Mouse (Mus musculus) gastrocnemius, adult 2 months (tissue): ENCODE measurements around the gene Col25a1. TPM values are rescaled to one million over a fixed set of nuclear protein-coding genes. Genes with fewer than 3 reads are reported as not detected.

Experiments used
- DNase-seq: peaks from one replicate; pipeline ENCODE4 v3.0.0; 2022
- H3K27ac ChIP-seq: fragments of 200-600 bp; 2 replicates; pipeline ENCODE4 v1.8.1; 2022; ENCODE audit warnings: mild to moderate bottlenecking
- H3K4me3 ChIP-seq: fragments of 200-600 bp; 2 replicates; pipeline ENCODE4 v1.8.1; 2022; ENCODE audit warnings: mild to moderate bottlenecking, moderate library complexity
- CTCF ChIP-seq: fragments of 200-600 bp; IDR thresholded peaks from 2 replicates; pipeline ENCODE4 v1.8.1; 2022; ENCODE audit warnings: antibody characterized with exemption, mild to moderate bottlenecking, moderate library complexity
- intact Hi-C: fragments of 180-260 bp; cut with DNase I; formaldehyde crosslinking; loops from one replicate; pipeline ENCODE4 v1.15.1; 2025
- total RNA-seq, 2 experiments: library from RNA; stranded (reverse); gene quantifications; 2 replicates each; pipeline ENCODE4 v1.2.3; 2021

Col25a1 gene
- total RNA-seq, 2 experiments from 2014 or later, result 0.06 TPM; not detected in 1

- H3K4me3 ChIP-seq, result no peak overlapping the region
Measured at GRCm38 (mm10) chr3:130385856-130386255, 254.6 kb downstream of the Col25a1 start.

GRCm38 (mm10) chr3:130387156-130387555 lies 255.9 kb downstream of the Col25a1 start:
- intact Hi-C loops, result no loop called here
- Histone ChIP-seq H3K27ac (no peak overlapping the region), H3K4me3 (no peak overlapping the region)
- TF ChIP-seq CTCF, result no peak
- no peak for DNase-seq

More at GRCm38 (mm10) chr3:130385856-130386255, 254.6 kb downstream of the Col25a1 start:
- intact Hi-C loops, result no loop called here
- no peak for DNase-seq
- TF ChIP-seq CTCF, result no peak
- H3K27ac ChIP-seq, result no peak overlapping the region

- DNase-seq, result no peak
- Histone ChIP-seq H3K4me3 (no peak overlapping the region), H3K27ac (no peak overlapping the region)
- TF ChIP-seq CTCF, result no peak
- intact Hi-C loops, result no loop called here
Measured at GRCm38 (mm10) chr3:130389261-130389975, 258.1 kb downstream of the Col25a1 start.

GRCm38 (mm10) chr3:130396636-130397035 lies 265.3 kb downstream of the Col25a1 start:
- Histone ChIP-seq H3K27ac (no peak overlapping the region), H3K4me3 (no peak overlapping the region)
- DNase-seq, result no peak
- no peak for TF ChIP-seq CTCF
- intact Hi-C loops, result no loop called here

- H3K27ac ChIP-seq, result no peak overlapping the region
- no peak for TF ChIP-seq CTCF
- DNase-seq, result peak; percentile 22
- intact Hi-C loops, result no loop called here
- peak overlapping the region; percentile 48 for H3K4me3 ChIP-seq
Measured at GRCm38 (mm10) chr3:130400716-130401559, 269.6 kb downstream of the Col25a1 start.

- TF ChIP-seq CTCF, result no peak
- Histone ChIP-seq H3K4me3 (no peak overlapping the region; the same call in 1 of the 2 replicates), H3K27ac (no peak overlapping the region)
- intact Hi-C loops, result no loop called here
- DNase-seq, result no peak
Measured at GRCm38 (mm10) chr3:130401560-130401852, 270.2 kb downstream of the Col25a1 start.

GRCm38 (mm10) chr3:130404525-130405409 lies 273.5 kb downstream of the Col25a1 start:
- intact Hi-C loops, result no loop called here
- DNase-seq, result no peak
- no peak overlapping the region for H3K4me3 ChIP-seq
- no peak for TF ChIP-seq CTCF
- no peak overlapping the region for H3K27ac ChIP-seq

GRCm38 (mm10) chr3:130407201-130407600 lies 275.9 kb downstream of the Col25a1 start:
- no peak overlapping the region for H3K27ac ChIP-seq
- intact Hi-C loops, result no loop called here
- no peak for TF ChIP-seq CTCF
- no peak for DNase-seq
- H3K4me3 ChIP-seq, result no peak overlapping the region

GRCm38 (mm10) chr3:130413239-130413638 lies 281.9 kb downstream of the Col25a1 start:
- no peak for TF ChIP-seq CTCF
- intact Hi-C loops, result no loop called here
- DNase-seq, result no peak
- H3K4me3 ChIP-seq, result no peak overlapping the region
- no peak overlapping the region for H3K27ac ChIP-seq

GRCm38 (mm10) chr3:130418951-130419350 lies 287.6 kb downstream of the Col25a1 start:
- TF ChIP-seq CTCF, result no peak
- no peak overlapping the region for H3K27ac ChIP-seq
- intact Hi-C loops, result no loop called here
- no peak for DNase-seq
- H3K4me3 ChIP-seq, result no peak overlapping the region

- no peak for DNase-seq
- no peak for TF ChIP-seq CTCF
- intact Hi-C loops, result no loop called here
- H3K27ac ChIP-seq, result no peak overlapping the region
- no peak overlapping the region for H3K4me3 ChIP-seq
Measured at GRCm38 (mm10) chr3:130428796-130429195, 297.5 kb downstream of the Col25a1 start.

- intact Hi-C loops, result no loop called here
- TF ChIP-seq CTCF, result no peak
- no peak overlapping the region for H3K4me3 ChIP-seq
- DNase-seq, result no peak
- no peak overlapping the region for H3K27ac ChIP-seq
Measured at GRCm38 (mm10) chr3:130430052-130430451, 298.8 kb downstream of the Col25a1 start.

GRCm38 (mm10) chr3:130432818-130433217 lies 301.5 kb downstream of the Col25a1 start:
- no peak overlapping the region for H3K4me3 ChIP-seq
- DNase-seq, result no peak
- no peak for TF ChIP-seq CTCF
- intact Hi-C loops, result no loop called here
- H3K27ac ChIP-seq, result no peak overlapping the region
